Mouse (Mus musculus) mature B cell (primary cell): ENCODE measurements around the gene Nfib.
"Not testable (repeated sequence)": the region's sequence is repeated elsewhere in the genome, so short reads cannot be mapped to it uniquely, and the experiment has no call there.

Experiments
- in situ Hi-C: fragments of 300-500 bp; cut with MboI; formaldehyde crosslinking; loops from 2 replicates; pipeline ENCODE4 v1.14.3; 2019

The Nfib gene

GRCm38 (mm10) chr4:82298606-82299005 lies 406.9 kb downstream of the Nfib start:
- in situ Hi-C loops, result no loop called here

- in situ Hi-C loops, result no loop called here
Measured at GRCm38 (mm10) chr4:82297562-82297961, 408.0 kb downstream of the Nfib start.

DNA sequence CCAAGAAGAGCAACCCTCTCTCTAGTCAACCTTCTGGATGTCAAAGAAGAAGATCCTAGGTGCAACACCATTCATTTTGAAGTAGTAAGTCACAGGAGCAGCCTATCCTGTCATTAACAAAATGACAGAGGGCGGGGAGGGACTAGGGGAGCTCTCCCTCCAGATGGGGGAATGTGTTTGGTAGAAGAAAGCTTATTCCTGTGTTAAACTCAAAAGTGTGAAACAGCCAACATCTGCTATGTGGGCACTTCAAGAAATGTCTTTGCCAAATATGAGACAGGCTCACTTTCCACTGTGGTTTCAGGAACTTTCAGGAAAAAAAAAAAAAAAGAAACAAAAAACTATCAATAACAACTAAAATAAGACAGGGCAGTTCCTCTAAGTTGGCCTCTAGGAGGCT lies 411.5 kb downstream of the Nfib start:
- in situ Hi-C loops, result no loop called here

DNA sequence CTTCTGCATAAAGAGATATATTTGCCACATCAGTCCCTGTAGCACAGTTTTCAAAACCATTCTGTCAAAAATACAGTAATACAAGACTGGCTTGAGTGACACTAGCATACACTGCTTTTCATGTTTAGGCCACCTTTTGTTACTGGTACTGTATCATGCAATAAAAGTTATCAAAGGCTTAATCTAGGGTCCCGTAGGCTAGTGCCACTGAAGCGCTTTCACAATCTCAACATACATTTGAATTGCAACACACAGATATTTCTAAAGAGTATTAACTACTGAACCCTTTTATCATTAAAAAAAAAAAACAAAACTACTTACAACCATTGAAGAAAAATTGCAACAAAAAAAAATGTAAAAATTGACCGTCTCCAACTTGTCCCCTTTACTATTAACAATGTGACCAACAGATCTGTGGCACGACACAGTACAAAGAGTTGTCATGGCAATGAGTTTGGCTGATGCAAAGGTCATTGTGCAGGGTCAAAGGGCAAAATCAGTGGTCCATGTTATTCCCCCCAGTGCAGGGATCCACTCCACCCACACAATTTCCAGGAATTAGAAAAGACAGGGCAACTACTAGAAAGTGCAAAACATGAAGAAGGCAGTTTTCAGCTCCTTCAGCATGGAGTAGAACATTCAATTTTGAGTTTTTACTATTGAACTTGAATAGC lies 414.2 kb downstream of the Nfib start:
- in situ Hi-C loops, result no loop called here

DNA sequence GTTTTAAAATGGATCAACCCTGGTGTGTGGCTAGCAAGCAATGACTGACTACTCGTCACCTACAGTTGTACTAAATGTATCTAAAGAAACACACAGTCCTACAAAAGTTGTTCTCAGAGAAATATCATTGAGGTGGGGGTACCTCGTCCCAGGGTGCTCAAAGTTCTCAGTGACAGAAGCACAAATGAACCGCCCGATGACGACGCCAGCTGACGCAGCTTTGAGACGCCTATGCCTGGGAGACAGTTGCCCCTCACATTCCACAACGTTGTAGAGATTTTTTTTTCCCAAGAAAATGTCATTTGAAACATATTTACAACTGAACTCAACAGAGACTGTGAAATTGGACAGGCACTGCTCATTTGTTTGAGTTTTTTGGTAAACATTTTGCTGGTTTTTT lies 414.9 kb downstream of the Nfib start:
- in situ Hi-C loops, result no loop called here

DNA sequence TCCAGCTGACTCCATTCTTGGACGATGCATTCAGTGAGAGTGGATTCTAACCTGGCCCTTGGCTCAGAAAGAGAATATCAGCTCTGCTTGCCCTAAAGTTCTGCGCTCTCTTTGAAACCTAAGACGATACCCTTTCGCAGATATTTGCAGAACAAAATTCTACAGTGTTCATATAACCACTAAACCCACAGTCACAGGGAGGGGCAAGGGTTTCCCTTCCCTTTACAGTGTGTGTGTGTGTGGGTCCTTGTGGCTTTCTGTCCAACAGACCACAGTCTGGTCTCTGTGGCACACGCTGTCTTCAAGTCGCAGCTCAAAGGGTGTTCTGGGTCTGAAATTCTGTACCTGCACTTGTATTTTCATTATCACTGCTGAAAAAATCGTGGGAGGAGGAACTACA lies 416.0 kb downstream of the Nfib start:
- in situ Hi-C loops, result no loop called here

- in situ Hi-C loops, result no loop called here
Measured at GRCm38 (mm10) chr4:82288138-82288537, 417.4 kb downstream of the Nfib start.

- in situ Hi-C loops, result no loop called here
Measured at GRCm38 (mm10) chr4:82287454-82287853, 418.1 kb downstream of the Nfib start.

GRCm38 (mm10) chr4:82286931-82287330 lies 418.6 kb downstream of the Nfib start:
- in situ Hi-C loops, result no loop called here

DNA sequence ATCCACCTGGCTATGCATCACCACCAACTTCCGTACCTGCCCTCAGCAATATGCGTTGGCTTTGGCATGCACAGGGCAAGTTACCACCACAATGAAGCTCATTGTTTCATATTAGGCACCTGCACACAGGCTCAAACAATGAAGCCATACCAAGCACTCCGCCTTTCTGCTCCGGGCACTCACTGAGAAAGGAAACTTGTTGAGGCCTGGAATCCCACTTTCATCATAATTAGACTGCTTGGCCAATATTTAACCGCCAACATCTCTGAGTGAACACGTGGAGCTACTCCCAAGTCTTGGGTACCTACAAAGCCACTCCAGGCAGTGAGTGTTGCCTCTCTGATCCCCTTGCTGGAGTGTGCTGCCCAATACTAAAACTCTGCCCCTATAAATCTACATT lies 422.0 kb downstream of the Nfib start:
- in situ Hi-C loops, result no loop called here

DNA sequence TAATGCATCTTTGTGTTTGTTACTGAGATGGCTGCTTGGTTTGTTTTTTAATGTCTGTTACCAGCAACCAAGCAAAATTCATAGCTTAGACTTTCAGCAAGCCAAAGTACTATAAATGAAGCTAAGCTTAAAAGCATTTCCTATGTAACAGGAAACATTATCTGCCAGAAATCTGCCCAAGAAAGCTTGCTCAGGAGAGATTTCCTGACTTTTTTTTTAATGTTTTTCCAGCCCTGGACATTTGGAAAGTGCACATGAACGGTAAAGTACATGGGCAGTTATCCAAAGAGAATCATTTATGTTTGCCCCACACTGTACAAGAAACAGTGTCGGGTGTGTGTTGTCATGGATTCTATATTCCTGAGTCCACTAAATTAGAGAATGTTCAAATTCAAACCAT lies 429.6 kb downstream of the Nfib start:
- in situ Hi-C loops, result no loop called here

- in situ Hi-C loops, result no loop called here
Measured at GRCm38 (mm10) chr4:82273049-82273754, 432.3 kb downstream of the Nfib start.

- in situ Hi-C loops, result no loop called here
Measured at GRCm38 (mm10) chr4:82272099-82272498, 433.5 kb downstream of the Nfib start.

GRCm38 (mm10) chr4:82271547-82271946 lies 434.0 kb downstream of the Nfib start:
- in situ Hi-C loops, result no loop called here

- in situ Hi-C loops, result no loop called here
Measured at GRCm38 (mm10) chr4:82267832-82268778, 437.4 kb downstream of the Nfib start.

DNA sequence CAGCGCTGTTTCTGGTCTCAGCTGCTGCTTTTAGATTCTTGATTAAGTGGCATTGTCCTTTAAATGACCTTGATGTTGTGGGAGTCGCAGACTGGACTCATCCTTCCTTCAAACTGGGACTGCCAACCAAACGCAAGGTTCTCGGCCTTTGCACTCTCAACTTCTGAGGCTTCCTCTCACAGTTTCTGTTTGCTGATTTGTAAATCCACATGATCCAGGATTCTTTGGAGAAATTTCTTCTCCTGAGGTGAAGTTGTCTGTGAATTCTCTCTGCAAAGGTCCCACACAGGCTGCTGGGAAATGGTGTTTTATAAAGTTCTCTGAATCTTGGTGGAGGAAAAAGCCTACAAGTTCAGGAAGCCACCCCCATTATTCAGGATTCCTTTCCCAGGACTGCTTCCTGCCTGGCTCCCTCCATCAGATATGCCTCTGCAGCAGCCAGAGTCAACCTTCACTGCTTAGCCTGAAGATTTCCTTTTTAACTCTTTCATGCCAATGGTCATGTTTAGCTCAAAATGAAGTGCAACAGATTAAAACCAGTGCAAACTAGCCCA lies 439.4 kb downstream of the Nfib start:
- in situ Hi-C loops, result no loop called here

- in situ Hi-C loops, result not testable (repeated sequence)
Measured at GRCm38 (mm10) chr4:82258545-82258944, 447.0 kb downstream of the Nfib start.

- in situ Hi-C loops, result no loop called here
Measured at GRCm38 (mm10) chr4:82252054-82252453, 453.5 kb downstream of the Nfib start.

GRCm38 (mm10) chr4:82250355-82250659 lies 455.2 kb downstream of the Nfib start:
- in situ Hi-C loops, result no loop called here

DNA sequence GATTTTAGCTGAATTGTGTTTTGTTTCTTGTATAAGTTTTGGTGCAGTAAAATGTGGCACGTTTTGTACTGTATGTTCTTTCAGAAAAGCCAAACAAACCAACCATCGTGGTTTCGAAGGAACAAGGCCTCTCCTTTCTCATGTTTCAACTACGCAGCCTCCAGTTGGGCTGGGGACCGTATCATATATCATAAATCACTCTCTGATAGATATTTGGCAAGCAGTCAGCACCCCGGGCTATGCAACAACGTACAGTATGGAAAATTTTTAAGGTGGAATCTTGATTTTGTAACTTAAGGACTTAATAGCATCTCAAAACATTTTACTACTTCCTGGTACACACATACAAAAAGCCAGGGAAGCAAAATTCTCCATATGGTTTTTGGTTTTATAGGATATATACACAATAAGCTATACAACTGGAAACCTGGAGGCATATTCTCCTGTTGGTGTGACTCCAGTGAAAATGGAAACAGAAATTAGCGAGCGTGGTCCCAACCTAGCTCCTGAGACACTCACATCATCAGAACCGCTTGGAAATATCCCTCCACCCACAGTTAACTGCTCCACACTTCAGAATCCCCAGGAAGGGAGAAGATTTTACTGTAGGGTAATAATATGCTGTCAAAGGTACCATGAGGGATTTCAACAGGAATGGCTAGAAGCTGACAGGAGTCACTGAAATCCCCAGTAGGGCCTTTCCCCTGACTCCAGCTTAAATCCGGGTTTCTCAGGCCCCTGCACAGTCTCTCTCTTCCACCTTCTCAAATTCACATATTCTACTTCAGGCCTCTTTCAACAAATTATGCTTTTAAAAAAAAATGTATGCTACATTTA lies 455.8 kb downstream of the Nfib start:
- in situ Hi-C loops, result no loop called here

GRCm38 (mm10) chr4:82248961-82249360 lies 456.6 kb downstream of the Nfib start:
- in situ Hi-C loops, result no loop called here

DNA sequence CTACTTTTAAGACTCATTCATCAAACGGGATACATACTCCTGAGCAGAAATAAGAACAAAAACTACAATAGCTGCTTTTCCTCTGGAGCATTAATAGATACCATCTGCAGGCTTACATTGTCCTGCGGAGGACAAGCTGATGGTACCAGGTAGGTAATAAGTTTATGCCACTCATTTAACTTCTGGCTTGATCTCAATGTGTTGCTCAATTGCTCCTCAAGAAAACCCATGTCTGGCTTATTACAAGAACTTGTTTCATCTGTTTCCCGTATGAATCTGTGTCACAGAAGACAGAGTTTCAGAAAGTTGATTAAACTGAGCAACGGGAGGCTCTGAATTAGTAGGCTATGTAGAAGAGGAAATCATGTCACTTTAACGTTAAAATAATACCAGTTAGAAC lies 457.5 kb downstream of the Nfib start:
- in situ Hi-C loops, result no loop called here
